Mouse (Mus musculus) cerebellum, adult 2 months (tissue): ENCODE data around the gene Mc1r.

Source experiments
- CTCF ChIP-seq: fragments of 200-500 bp; IDR thresholded peaks from 2 replicates; pipeline ENCODE4 v1.5.1; 2011; ENCODE audit warnings: low read depth, mild to moderate bottlenecking, control low read depth, low read length, moderate library complexity, borderline replicate concordance; ENCODE audit not compliant: insufficient read depth
- POLR2A ChIP-seq: fragments of 200-500 bp; IDR thresholded peaks from 2 replicates; pipeline ENCODE4 v1.6.1; 2011; ENCODE audit warnings: low read length, control low read depth, borderline replicate concordance; ENCODE audit not compliant: insufficient read depth

- TF ChIP-seq POLR2A (no peak), CTCF (no peak)
Observed at GRCm38 (mm10) chr8:123450783-123451182, 43.9 kb downstream of the Mc1r start.
